Mouse (Mus musculus) urinary bladder, postnatal 14 days (tissue): Measurements from ENCODE around the gene 1700113H08Rik.

Experiments
- DNase-seq: peaks from one replicate; pipeline ENCODE4 v3.0.0; 2021; ENCODE audit warnings: low spot score

1700113H08Rik gene

DNA sequence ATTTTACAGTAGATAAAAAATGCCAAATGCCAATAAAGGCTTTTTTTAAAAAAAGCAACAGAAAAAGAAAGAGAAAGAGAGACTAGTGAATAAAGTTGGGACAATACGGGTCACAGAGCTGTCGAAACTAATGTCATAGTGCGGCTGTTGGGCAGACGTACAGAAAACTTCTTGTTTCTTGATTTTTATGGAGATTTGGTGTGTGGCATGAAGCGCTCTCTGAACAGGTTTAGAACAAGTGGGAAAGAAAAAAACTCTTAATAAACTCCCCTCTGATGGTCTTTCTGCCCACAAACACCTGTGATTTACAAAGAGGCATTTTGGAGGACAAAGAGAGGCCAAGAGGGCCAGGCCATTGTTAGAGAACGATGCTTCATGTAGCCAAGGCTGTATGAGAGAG lies 1.6 kb downstream of the 1700113H08Rik start:
- DNase-seq: no peak

- DNase-seq: no peak
These were observed 26.4 kb downstream of the 1700113H08Rik start for GRCm38 (mm10) chr10:87084236-87084635.

DNA sequence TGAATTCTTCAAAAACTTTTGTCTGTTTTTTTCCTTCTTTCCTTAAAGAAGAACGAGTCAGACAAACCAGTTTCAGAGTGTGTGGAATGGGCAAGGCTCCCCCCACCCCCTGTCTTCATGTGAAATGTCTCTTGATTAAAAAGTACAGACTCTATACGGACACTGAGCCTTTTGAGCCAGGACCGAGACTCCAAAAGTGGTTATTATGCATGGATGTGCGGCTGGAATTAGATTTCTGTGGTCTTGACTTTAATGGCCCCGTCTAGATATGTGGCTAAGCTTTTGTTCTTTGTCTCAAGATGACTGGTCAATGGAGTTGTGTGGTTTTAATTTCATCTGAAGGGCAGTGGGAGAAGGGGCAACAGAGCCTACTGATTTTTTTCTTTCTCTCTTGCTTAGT lies 29.8 kb downstream of the 1700113H08Rik start:
- no peak for DNase-seq

- DNase-seq: peak; percentile 4
These were observed 36.4 kb downstream of the 1700113H08Rik start for GRCm38 (mm10) chr10:87094249-87094648.

GRCm38 (mm10) chr10:87098722-87099121 lies 40.9 kb downstream of the 1700113H08Rik start:
- no peak for DNase-seq

DNA sequence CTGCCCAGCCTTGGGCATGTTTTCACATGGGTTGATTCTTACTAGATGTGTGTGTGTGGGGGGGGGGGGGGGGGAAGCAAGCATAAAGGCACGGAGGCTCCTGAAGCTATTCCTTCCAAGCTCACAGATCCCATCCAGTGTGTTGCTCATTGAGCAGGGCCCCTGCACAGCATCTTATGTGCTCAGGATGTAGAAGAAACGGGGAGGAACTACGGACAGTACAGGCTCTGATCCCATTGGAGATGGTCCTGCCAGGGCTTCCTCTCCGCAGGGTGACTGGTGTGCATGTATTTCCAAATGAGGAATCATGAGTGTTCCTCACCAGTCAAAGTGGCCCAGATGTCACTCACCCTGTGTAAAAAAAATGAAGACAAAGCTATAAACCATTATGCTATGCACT lies 42.8 kb downstream of the 1700113H08Rik start:
- no peak for DNase-seq

DNA sequence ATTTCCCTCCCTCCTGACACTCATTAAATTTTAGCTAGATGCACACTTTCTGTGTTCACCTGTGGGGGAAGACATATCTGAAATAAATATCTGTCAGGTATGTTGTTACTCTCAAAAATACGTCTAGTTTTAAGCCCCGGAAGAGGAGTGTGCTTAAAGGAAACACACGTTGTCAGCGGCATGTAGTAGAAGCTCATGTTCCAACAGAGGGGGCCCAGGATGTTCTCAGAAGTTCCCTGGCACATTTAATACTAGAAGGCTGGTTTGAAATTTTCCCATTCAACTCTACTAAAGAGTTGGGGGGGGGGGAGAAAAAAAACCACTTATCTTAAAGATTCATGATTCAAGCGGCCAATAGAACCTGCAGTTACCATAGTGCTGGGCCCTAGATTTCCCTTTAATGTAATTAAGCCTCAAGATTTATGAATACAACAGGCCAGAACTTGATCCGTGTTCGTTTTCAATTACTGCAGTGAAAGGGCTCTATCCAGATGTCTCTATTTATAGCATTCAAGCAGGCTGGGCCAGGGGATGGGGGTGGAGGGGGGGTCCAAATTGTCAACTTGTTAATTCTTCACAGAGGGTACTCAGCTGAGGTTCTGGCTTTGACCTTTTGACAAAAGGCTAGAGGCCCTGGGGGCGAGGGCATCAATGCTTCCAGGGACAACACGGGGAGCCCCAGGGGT lies 43.6 kb downstream of the 1700113H08Rik start:
- DNase-seq: no peak

DNA sequence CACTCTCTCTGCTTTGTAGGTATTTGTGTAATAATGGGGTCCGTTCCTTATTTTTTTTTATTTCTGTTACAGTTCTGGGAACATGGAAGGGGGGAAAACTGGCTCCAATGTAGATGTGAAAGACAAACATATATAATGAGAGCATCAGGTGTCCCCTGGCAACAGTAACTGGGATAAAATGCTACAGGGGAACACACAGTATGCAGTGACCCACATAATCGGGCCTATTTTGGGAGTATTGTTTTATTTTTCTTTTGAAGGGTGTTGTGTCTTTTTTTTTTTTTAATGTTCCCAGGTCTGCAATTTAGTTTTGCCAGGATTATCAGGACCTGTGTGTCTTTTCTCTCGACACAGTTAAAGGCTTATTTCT lies 44.1 kb downstream of the 1700113H08Rik start:
- no peak for DNase-seq

GRCm38 (mm10) chr10:87102455-87102854 lies 44.6 kb downstream of the 1700113H08Rik start:
- DNase-seq: no peak

GRCm38 (mm10) chr10:87103286-87103685 lies 45.4 kb downstream of the 1700113H08Rik start:
- DNase-seq: no peak

GRCm38 (mm10) chr10:87107565-87108297 lies 49.9 kb downstream of the 1700113H08Rik start:
- DNase-seq: no peak

DNA sequence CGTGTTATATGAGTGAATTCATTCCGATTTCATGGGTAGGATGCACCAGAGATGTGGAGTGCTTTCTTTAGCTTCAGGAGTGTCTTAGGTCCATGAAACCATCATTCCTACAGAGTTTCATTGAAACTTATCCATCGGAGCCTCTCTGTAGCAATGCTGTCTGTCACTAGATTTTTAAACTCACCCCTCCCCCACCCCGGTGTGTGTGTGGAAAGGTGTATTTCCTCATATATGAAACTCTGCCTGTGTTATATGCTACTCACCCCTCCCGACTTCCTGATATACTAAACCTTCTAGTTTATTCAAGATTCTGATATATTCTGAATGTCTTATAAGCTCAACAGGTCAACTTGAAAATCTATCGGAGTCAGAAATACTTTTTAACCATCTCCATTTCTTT lies 50.5 kb downstream of the 1700113H08Rik start:
- no peak for DNase-seq

DNA sequence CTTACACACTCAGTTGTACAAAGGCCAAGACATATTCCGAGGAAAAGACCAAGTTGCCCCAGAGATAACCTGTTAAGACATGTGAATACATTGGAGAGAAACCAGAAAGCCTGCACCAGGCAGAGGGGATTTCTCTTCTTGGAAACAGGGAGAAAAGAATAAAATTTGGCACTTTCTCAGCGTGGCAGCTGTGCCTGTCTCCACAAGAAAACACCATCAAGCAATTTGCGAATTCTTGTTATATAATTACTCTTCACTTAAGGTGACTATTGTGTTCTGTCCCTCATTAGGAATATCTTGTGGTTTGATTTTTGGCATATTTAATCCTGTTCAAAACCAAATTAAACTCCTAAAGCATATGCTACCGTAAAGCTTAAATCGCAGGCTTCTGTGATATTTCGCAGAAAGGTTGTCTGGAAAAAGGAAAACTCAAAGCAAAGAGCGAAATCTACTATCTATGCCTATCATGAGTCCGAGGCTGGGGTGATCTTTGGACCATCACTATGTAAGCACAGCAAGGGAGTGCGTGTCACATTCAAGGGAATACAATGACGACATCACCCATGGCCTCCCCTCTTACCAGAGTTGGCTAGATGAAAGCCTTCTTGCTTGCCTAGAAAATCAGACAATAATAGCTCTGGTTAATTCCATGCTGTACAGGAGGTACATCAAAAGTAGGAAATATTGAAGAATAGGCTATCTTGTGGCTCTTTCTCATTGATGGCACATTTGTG lies 51.4 kb downstream of the 1700113H08Rik start:
- DNase-seq: no peak

DNA sequence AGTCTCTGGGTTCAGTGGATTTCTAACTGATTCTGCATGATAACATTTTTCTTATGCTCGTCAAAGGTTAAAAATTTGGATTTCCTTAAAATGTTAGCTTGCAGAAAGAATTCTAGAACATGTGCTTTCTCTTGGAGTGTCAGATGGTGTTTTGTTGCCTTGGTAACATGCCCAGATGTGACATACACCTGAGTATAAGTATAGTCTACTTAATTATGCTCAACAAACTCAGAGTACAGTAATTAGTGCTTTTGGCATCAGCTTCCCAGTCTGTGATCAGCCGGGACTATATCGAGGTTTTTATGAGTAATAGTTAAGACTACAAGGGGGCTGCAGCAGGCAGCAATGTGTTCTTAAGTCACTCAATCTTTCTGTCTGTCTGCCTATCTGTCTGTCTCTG lies 53.1 kb downstream of the 1700113H08Rik start:
- DNase-seq: no peak

DNA sequence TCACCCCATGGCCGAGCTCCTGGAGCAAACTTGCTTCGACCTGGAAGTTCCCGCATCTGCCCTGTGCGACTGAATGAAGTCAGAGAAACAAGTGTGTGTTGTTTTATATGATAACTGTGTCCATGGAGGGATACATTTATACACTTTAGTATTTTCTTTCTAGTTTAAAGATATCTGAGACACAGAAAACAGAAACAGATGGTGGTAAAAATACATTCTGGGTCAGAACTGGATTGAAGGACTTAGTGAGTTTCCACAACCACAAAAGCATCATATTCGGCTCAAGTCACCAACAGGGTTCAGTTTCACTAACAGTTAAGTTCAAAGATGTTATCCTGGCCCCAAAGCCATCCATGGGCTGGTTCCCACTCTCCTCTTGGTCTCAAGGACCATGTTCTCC lies 67.2 kb downstream of the 1700113H08Rik start:
- DNase-seq: no peak

GRCm38 (mm10) chr10:87126186-87126824 lies 68.5 kb downstream of the 1700113H08Rik start:
- DNase-seq: no peak

DNA sequence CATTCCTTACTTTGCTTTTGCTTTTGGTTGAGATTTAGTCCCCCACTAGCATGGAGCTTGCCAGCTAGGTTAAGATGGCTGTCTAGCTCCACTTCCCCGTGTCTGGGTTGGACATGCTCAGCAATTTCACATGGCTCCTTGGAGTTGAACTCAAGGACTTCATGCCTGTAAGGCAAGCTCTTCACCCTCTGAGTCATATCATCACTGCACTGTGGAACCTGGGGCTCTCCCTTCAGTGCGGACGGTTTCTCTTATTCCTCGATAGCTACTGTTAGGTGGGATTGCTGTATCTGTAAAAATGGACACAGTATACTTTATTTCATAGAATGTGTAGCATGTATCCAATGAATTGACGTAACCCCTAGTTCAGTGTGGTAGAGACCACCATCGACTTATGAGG lies 93.2 kb downstream of the 1700113H08Rik start:
- no peak for DNase-seq

- no peak for DNase-seq
These were observed 96.1 kb downstream of the 1700113H08Rik start for GRCm38 (mm10) chr10:87153731-87154505.

DNA sequence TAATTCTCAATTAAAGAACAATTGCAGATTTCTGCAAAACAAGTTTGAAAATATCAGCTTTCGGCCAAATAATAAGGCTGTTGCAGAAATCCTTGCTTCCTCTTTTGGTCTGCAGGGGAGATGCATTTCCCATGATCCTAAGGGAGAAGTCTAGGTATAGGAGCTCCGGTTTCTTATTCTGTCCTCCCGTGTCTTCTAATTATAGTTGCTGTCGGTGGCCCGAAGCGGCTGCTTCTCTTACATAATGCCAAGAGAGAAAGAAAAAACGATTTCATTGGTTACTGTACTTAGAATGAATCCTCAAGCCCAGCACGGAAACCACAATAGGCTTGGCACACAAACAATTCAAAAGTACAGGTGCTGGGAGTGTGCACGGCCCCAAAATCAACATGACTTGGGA lies 101.9 kb downstream of the 1700113H08Rik start:
- DNase-seq: no peak

DNA sequence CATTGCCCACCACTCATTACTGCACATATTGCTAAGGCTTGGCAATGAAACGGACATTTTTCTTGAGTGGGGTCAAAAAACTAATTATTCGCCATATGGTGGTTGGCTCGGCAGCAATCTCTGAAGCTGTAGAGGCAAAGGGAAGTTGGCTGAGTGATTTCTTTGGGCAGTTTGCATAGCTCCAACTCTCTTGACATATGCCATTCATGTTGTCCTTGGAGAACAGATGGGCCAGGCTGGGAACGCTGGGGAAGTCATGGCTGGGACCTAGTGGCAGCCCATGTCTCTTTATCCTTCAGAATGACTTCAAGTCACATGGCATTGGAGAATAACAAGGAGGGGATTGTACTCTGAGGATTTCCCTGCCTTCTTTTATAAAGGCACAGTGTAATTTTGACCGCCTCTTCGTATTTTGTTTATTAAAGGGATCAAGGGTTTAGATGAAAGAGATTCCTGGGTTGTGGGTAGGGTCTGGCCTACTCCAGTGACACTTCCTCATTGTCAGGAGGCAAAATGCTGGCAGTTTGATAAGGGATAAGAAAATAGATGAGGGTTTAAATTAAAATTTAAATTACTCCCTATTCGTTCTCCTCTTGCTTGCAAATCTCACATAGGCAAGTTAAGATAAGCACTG lies 138.4 kb downstream of the 1700113H08Rik start:
- DNase-seq: no peak

DNA sequence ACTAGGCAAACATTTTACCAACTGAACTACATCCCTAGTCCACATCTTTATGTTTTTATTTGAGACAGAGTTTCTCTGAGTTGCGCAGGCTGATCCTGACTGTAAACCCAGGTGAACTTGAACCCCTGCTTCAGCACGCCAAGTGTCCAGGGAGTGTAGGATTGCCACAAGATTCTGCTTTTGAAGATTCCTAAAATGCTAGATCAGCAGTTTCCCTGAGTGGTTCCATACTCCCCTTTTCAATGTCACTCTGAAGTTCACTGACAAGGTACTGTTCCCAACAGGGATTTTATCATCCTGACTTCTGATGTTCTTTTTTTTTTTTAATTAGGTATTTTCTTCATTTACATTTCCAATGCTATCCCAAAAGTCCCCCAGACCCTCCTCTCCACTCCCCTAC lies 140.9 kb downstream of the 1700113H08Rik start:
- DNase-seq: no peak
